Mouse (Mus musculus): Measurements from ENCODE around the gene Prex1. TPM values are rescaled to one million over a fixed set of nuclear protein-coding genes. Genes with fewer than 3 reads are reported as not detected.
A peak's percentile ranks its signal among the peaks of the same experiment; 100 is the strongest.

Prex1 gene
- polyA plus RNA-seq, 1 experiment from 2014 or later, result 16.1 TPM

GRCm38 (mm10) chr2:166572297-166572696, 141.3 kb downstream of the Prex1 start:
- no peak for ATAC-seq (ENCODE audit: low read depth)
- peaks cover 4% of the 10 kb centered on the region for H3K36me3 ChIP-seq (ENCODE audit: control insufficient read depth, insufficient read depth)
- 91% methylated on average over 3 of the region's 3 CpGs for WGBS (ENCODE audit: insufficient replicate concordance)
- H3K27me3 ChIP-seq (ENCODE audit: control insufficient read depth, insufficient read depth, low read depth, low read length), result no peaks in the 10 kb centered on the region
- no peaks in the 10 kb centered on the region for H3K9me3 ChIP-seq (replicated peaks; ENCODE audit: control insufficient read depth, low read length)
- no peak overlapping the region for H3K4me2 ChIP-seq (ENCODE audit: low read depth, low read length)
- H3K27ac ChIP-seq (ENCODE audit: low read length), result no peak overlapping the region
- H3K9ac ChIP-seq (ENCODE audit: low read depth, low read length), result no peak overlapping the region
- H3K4me3 ChIP-seq (ENCODE audit: low read depth, low read length), result no peak overlapping the region
- H3K4me1 ChIP-seq (ENCODE audit: control insufficient read depth, low read depth, low read length), result no peaks in the 10 kb centered on the region

GRCm38 (mm10) chr2:166569182-166569581, 144.4 kb downstream of the Prex1 start:
- no peak overlapping the region for H3K27ac ChIP-seq (ENCODE audit: low read length)
- WGBS (ENCODE audit: insufficient replicate concordance), result 87% methylated on average over 9 of the region's 9 CpGs

DNA sequence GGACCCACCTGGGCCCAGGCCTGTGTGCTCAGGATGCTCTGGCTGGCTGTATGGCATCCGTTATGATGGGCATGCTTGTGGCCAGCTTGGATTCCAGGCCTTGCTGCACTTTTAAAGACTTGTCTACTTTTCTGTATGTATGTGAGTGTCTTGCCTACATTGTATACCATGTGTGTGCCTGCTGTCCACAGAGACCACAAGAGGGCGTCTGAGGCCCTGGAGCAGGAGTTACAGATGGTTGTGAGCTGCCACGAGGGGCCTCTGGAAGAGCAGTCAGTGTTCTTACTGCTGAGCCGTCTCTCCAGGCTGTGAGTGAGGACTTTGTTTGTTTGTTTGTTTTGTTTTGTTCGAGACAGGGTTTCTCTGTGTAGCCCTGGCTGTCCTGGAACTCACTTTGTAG, 148.1 kb downstream of the Prex1 start:
- Histone ChIP-seq H3K27me3 (ENCODE audit: control insufficient read depth, insufficient read depth, low read depth, low read length) (no peaks in the 10 kb centered on the region), H3K4me1 (ENCODE audit: control insufficient read depth, low read depth, low read length) (peaks cover 3% of the 10 kb centered on the region), H3K4me2 (ENCODE audit: low read depth, low read length) (no peak overlapping the region), H3K36me3 (ENCODE audit: control insufficient read depth, insufficient read depth) (peaks cover 3% of the 10 kb centered on the region; the same call in 1 of the 2 replicates), H3K9ac (ENCODE audit: low read depth, low read length) (no peak overlapping the region), H3K27ac (ENCODE audit: low read length) (no peak overlapping the region), H3K4me3 (ENCODE audit: low read depth, low read length) (no peak overlapping the region), H3K9me3 (replicated peaks; ENCODE audit: control insufficient read depth, low read length) (no peaks in the 10 kb centered on the region)
- no peak for ATAC-seq (ENCODE audit: low read depth)
- 66% methylated on average over 5 of the region's 5 CpGs for WGBS (ENCODE audit: insufficient replicate concordance)

More at GRCm38 (mm10) chr2:166569182-166569581, 144.4 kb downstream of the Prex1 start:
- no peak for ATAC-seq (ENCODE audit: low read depth)
- H3K4me3 ChIP-seq (ENCODE audit: low read depth, low read length), result no peak overlapping the region
- H3K27me3 ChIP-seq (ENCODE audit: control insufficient read depth, insufficient read depth, low read depth, low read length), result no peaks in the 10 kb centered on the region
- peaks cover under 1% of the 10 kb centered on the region; the same call in 1 of the 2 replicates for H3K4me1 ChIP-seq (ENCODE audit: control insufficient read depth, low read depth, low read length)
- H3K9me3 ChIP-seq (replicated peaks; ENCODE audit: control insufficient read depth, low read length), result no peaks in the 10 kb centered on the region
- H3K9ac ChIP-seq (ENCODE audit: low read depth, low read length), result no peak overlapping the region
- H3K36me3 ChIP-seq (ENCODE audit: control insufficient read depth, insufficient read depth), result peaks cover 7% of the 10 kb centered on the region; the same call in 1 of the 2 replicates
- no peak overlapping the region for H3K4me2 ChIP-seq (ENCODE audit: low read depth, low read length)

GRCm38 (mm10) chr2:166564455-166564854, 149.2 kb downstream of the Prex1 start:
- peaks cover 3% of the 10 kb centered on the region; the same call in 1 of the 2 replicates for H3K36me3 ChIP-seq (ENCODE audit: control insufficient read depth, insufficient read depth)
- 6% methylated on average over 11 of the region's 11 CpGs for WGBS (ENCODE audit: insufficient replicate concordance)
- ATAC-seq (ENCODE audit: low read depth), result 0 out of 2 replicates have a peak, but pooled peaks have one; percentile 18
- H3K27ac ChIP-seq (ENCODE audit: low read length), result no peak overlapping the region
- H3K4me1 ChIP-seq (ENCODE audit: control insufficient read depth, low read depth, low read length), result peaks cover 3% of the 10 kb centered on the region
- no peak overlapping the region for H3K9ac ChIP-seq (ENCODE audit: low read depth, low read length)
- peak overlapping the region; percentile 42 for H3K4me2 ChIP-seq (ENCODE audit: low read depth, low read length)
- H3K27me3 ChIP-seq (ENCODE audit: control insufficient read depth, insufficient read depth, low read depth, low read length), result no peaks in the 10 kb centered on the region
- no peaks in the 10 kb centered on the region for H3K9me3 ChIP-seq (replicated peaks; ENCODE audit: control insufficient read depth, low read length)
- no peak overlapping the region for H3K4me3 ChIP-seq (ENCODE audit: low read depth, low read length)

- no peak overlapping the region for H3K27ac ChIP-seq (ENCODE audit: low read length)
- no peaks in the 10 kb centered on the region for H3K27me3 ChIP-seq (ENCODE audit: control insufficient read depth, insufficient read depth, low read depth, low read length)
- no peak for ATAC-seq (ENCODE audit: low read depth)
- no peak overlapping the region for H3K9ac ChIP-seq (ENCODE audit: low read depth, low read length)
- no peak overlapping the region for H3K4me3 ChIP-seq (ENCODE audit: low read depth, low read length)
- peaks cover 3% of the 10 kb centered on the region for H3K4me1 ChIP-seq (ENCODE audit: control insufficient read depth, low read depth, low read length)
- peaks cover 3% of the 10 kb centered on the region; the same call in 1 of the 2 replicates for H3K36me3 ChIP-seq (ENCODE audit: control insufficient read depth, insufficient read depth)
- H3K4me2 ChIP-seq (ENCODE audit: low read depth, low read length), result peak overlapping the region; percentile 42; the same call in 1 of the 2 replicates
- 14% methylated on average over 6 of the region's 6 CpGs for WGBS (ENCODE audit: insufficient replicate concordance)
- no peaks in the 10 kb centered on the region for H3K9me3 ChIP-seq (replicated peaks; ENCODE audit: control insufficient read depth, low read length)
These were observed 149.7 kb downstream of the Prex1 start for GRCm38 (mm10) chr2:166563890-166564289.

- peaks cover 3% of the 10 kb centered on the region for H3K4me1 ChIP-seq (ENCODE audit: control insufficient read depth, low read depth, low read length)
- H3K9me3 ChIP-seq (replicated peaks; ENCODE audit: control insufficient read depth, low read length), result no peaks in the 10 kb centered on the region
- no peak overlapping the region for H3K27ac ChIP-seq (ENCODE audit: low read length)
- no peak overlapping the region for H3K9ac ChIP-seq (ENCODE audit: low read depth, low read length)
- WGBS (ENCODE audit: insufficient replicate concordance), result 72% methylated on average over 9 of the region's 9 CpGs
- H3K36me3 ChIP-seq (ENCODE audit: control insufficient read depth, insufficient read depth), result peaks cover 3% of the 10 kb centered on the region; the same call in 1 of the 2 replicates
- no peaks in the 10 kb centered on the region for H3K27me3 ChIP-seq (ENCODE audit: control insufficient read depth, insufficient read depth, low read depth, low read length)
- H3K4me3 ChIP-seq (ENCODE audit: low read depth, low read length), result no peak overlapping the region
- no peak for ATAC-seq (ENCODE audit: low read depth)
- no peak overlapping the region for H3K4me2 ChIP-seq (ENCODE audit: low read depth, low read length)
These were observed 150.6 kb downstream of the Prex1 start for GRCm38 (mm10) chr2:166563076-166563475.

DNA sequence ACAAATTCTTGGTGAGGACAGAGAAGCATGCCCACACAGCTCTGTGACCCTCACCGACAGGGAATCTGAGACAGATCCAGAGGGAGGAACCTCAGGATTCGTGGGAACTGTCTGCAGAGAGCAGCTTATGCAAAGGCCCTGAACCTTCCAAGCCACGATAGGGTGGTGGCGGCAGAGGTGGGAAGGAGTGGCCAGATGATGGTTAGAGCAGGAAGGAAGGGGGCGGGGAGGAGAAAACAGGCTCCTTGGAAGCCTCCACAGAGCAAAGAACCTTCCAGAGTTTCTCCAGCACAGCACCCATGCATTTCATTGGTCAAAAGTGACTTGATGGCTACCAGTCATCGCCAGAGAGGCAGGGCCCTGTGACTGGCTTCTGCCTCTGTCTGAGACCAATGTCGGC, 151.9 kb downstream of the Prex1 start:
- Histone ChIP-seq H3K4me1 (ENCODE audit: control insufficient read depth, low read depth, low read length) (peaks cover 3% of the 10 kb centered on the region), H3K27ac (ENCODE audit: low read length) (no peak overlapping the region), H3K9me3 (replicated peaks; ENCODE audit: control insufficient read depth, low read length) (no peaks in the 10 kb centered on the region), H3K9ac (ENCODE audit: low read depth, low read length) (no peak overlapping the region), H3K4me3 (ENCODE audit: low read depth, low read length) (no peak overlapping the region), H3K27me3 (ENCODE audit: control insufficient read depth, insufficient read depth, low read depth, low read length) (no peaks in the 10 kb centered on the region), H3K4me2 (ENCODE audit: low read depth, low read length) (no peak overlapping the region), H3K36me3 (ENCODE audit: control insufficient read depth, insufficient read depth) (no peaks in the 10 kb centered on the region)
- no peak for ATAC-seq (ENCODE audit: low read depth)
- WGBS (ENCODE audit: insufficient replicate concordance), result 20% methylated on average over 7 of the region's 7 CpGs

DNA sequence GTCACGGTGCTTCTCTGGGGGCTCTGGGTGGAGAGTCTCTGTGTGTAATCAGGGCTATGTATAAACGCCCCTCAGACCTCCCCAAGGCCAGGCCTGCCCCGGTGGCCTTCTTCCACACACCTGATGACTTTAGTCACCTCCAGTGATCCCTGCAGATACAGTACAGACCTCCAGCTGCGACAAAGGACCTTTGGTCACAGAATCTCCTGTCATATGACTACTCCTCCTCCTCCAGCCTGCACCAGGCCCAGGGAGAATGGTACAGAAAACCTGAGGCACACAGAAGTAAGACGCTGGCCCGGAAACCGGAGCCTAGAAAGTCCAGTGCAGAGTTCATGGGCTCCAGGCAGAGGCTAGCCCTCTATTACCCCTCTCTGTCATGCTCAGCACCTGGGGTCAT, 152.8 kb downstream of the Prex1 start:
- no peak for ATAC-seq (ENCODE audit: low read depth)
- 68% methylated on average over 7 of the region's 7 CpGs for WGBS (ENCODE audit: insufficient replicate concordance)
- H3K27ac ChIP-seq (ENCODE audit: low read length), result no peak overlapping the region
- no peak overlapping the region for H3K4me2 ChIP-seq (ENCODE audit: low read depth, low read length)
- H3K4me1 ChIP-seq (ENCODE audit: control insufficient read depth, low read depth, low read length), result peaks cover 3% of the 10 kb centered on the region
- no peaks in the 10 kb centered on the region for H3K36me3 ChIP-seq (ENCODE audit: control insufficient read depth, insufficient read depth)
- H3K4me3 ChIP-seq (ENCODE audit: low read depth, low read length), result no peak overlapping the region
- H3K27me3 ChIP-seq (ENCODE audit: control insufficient read depth, insufficient read depth, low read depth, low read length), result no peaks in the 10 kb centered on the region
- no peaks in the 10 kb centered on the region for H3K9me3 ChIP-seq (replicated peaks; ENCODE audit: control insufficient read depth, low read length)
- H3K9ac ChIP-seq (ENCODE audit: low read depth, low read length), result no peak overlapping the region

DNA sequence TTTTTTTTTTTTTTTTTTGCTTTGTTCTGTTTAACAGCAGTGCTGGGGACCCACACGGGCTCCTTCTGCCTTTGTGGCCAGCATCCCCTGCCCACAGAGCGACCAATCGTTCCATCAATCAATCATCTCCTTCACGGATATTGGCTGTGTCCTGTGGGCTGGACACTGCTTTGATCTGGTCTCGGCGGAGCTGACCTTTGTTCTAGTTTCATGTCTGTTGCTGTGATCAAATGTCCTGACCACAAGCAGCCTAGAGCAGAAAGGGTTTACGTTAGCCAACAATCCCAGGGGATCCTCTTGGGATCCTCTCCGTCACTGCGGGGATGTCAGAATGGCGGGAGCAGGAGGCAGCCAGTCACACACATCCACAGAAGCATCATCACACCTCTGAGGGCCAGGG, 154.1 kb downstream of the Prex1 start:
- ATAC-seq (ENCODE audit: low read depth), result 0 out of 2 replicates have a peak, but pooled peaks have one; percentile 13
- no peak overlapping the region for H3K4me3 ChIP-seq (ENCODE audit: low read depth, low read length)
- no peaks in the 10 kb centered on the region for H3K9me3 ChIP-seq (replicated peaks; ENCODE audit: control insufficient read depth, low read length)
- H3K9ac ChIP-seq (ENCODE audit: low read depth, low read length), result no peak overlapping the region
- no peaks in the 10 kb centered on the region for H3K36me3 ChIP-seq (ENCODE audit: control insufficient read depth, insufficient read depth)
- WGBS (ENCODE audit: insufficient replicate concordance), result 33% methylated on average over 10 of the region's 10 CpGs
- no peak overlapping the region for H3K27ac ChIP-seq (ENCODE audit: low read length)
- H3K4me1 ChIP-seq (ENCODE audit: control insufficient read depth, low read depth, low read length), result peaks cover 3% of the 10 kb centered on the region
- no peaks in the 10 kb centered on the region for H3K27me3 ChIP-seq (ENCODE audit: control insufficient read depth, insufficient read depth, low read depth, low read length)
- 0 out of 2 replicates have a peak overlapping the region, but pooled peaks have one; percentile 9 for H3K4me2 ChIP-seq (ENCODE audit: low read depth, low read length)

Measured in liver, embryonic 16.5 days (tissue).